Mouse (Mus musculus): ENCODE measurements at regions not wholly inside any gene's neighbourhood (a gene's known extent, or its start where the extent isn't known, plus 50 kb on each side); places are given as distances from the start of the nearest gene placed in this dataset.

- DNase-seq (ENCODE audit: low spot score) = no peak
- no peaks in the 10 kb centered on the region for H3K4me1 ChIP-seq
- no peaks in the 10 kb centered on the region for H3K27me3 ChIP-seq (replicated peaks; ENCODE audit: low read depth, poor library complexity, severe bottlenecking)
- H3K9me3 ChIP-seq = no peaks in the 10 kb centered on the region
- no peaks in the 10 kb centered on the region for H3K36me3 ChIP-seq (replicated peaks)
- H3K27ac ChIP-seq (replicated peaks) = no peak overlapping the region
- H3K4me3 ChIP-seq = no peak overlapping the region
Measured at GRCm38 (mm10) chr15:59230536-59230935, 341.4 kb downstream of the Gm49356 start.

GRCm38 (mm10) chr15:59231703-59232102 is 342.6 kb downstream of the Gm49356 start:
- 88% methylated on average over 1 of the region's 1 CpGs for WGBS
- H3K4me3 ChIP-seq = no peak overlapping the region
- H3K27ac ChIP-seq (replicated peaks) = no peak overlapping the region
- no peak for DNase-seq (ENCODE audit: low spot score)
- no peaks in the 10 kb centered on the region for H3K27me3 ChIP-seq (replicated peaks; ENCODE audit: low read depth, poor library complexity, severe bottlenecking)
- no peaks in the 10 kb centered on the region for H3K4me1 ChIP-seq
- no peaks in the 10 kb centered on the region for H3K36me3 ChIP-seq (replicated peaks)
- no peaks in the 10 kb centered on the region for H3K9me3 ChIP-seq

GRCm38 (mm10) chr15:59232290-59232689 is 343.2 kb downstream of the Gm49356 start:
- H3K4me3 ChIP-seq = no peak overlapping the region
- no peaks in the 10 kb centered on the region for H3K4me1 ChIP-seq
- H3K27me3 ChIP-seq (replicated peaks; ENCODE audit: low read depth, poor library complexity, severe bottlenecking) = no peaks in the 10 kb centered on the region
- no peaks in the 10 kb centered on the region for H3K9me3 ChIP-seq
- H3K27ac ChIP-seq (replicated peaks) = no peak overlapping the region
- DNase-seq (ENCODE audit: low spot score) = no peak
- H3K36me3 ChIP-seq (replicated peaks) = no peaks in the 10 kb centered on the region
- WGBS = 79% methylated on average over 5 of the region's 5 CpGs

- Histone ChIP-seq H3K27ac (replicated peaks) (no peak overlapping the region), H3K36me3 (replicated peaks) (no peaks in the 10 kb centered on the region), H3K27me3 (replicated peaks; ENCODE audit: low read depth, poor library complexity, severe bottlenecking) (no peaks in the 10 kb centered on the region), H3K9me3 (no peaks in the 10 kb centered on the region), H3K4me1 (no peaks in the 10 kb centered on the region), H3K4me3 (no peak overlapping the region)
- 80% methylated on average over 6 of the region's 6 CpGs for WGBS
- DNase-seq (ENCODE audit: low spot score) = no peak
Measured at GRCm38 (mm10) chr15:59237446-59238161, 348.5 kb downstream of the Gm49356 start.

GRCm38 (mm10) chr15:59241752-59242151 is 352.7 kb downstream of the Gm49356 start:
- no peaks in the 10 kb centered on the region for H3K4me1 ChIP-seq
- no peak overlapping the region for H3K4me3 ChIP-seq
- no peak overlapping the region for H3K27ac ChIP-seq (replicated peaks)
- no peaks in the 10 kb centered on the region for H3K9me3 ChIP-seq
- H3K27me3 ChIP-seq (replicated peaks; ENCODE audit: low read depth, poor library complexity, severe bottlenecking) = no peaks in the 10 kb centered on the region
- WGBS = 85% methylated on average over 7 of the region's 7 CpGs
- no peak for DNase-seq (ENCODE audit: low spot score)
- no peaks in the 10 kb centered on the region for H3K36me3 ChIP-seq (replicated peaks)

GRCm38 (mm10) chr15:59245927-59246649 is 357.0 kb downstream of the Gm49356 start:
- Histone ChIP-seq H3K4me3 (no peak overlapping the region), H3K9me3 (no peaks in the 10 kb centered on the region), H3K27ac (replicated peaks) (no peak overlapping the region), H3K4me1 (peaks cover 21% of the 10 kb centered on the region), H3K36me3 (replicated peaks) (no peaks in the 10 kb centered on the region), H3K27me3 (replicated peaks; ENCODE audit: low read depth, poor library complexity, severe bottlenecking) (no peaks in the 10 kb centered on the region)
- WGBS = 68% methylated on average over 4 of the region's 4 CpGs
- no peak for DNase-seq (ENCODE audit: low spot score)

GRCm38 (mm10) chr15:59248477-59249260 is 359.6 kb downstream of the Gm49356 start:
- Histone ChIP-seq H3K4me3 (no peak overlapping the region), H3K4me1 (peaks cover 21% of the 10 kb centered on the region), H3K27me3 (replicated peaks; ENCODE audit: low read depth, poor library complexity, severe bottlenecking) (no peaks in the 10 kb centered on the region), H3K27ac (replicated peaks) (peak overlapping the region; percentile 54; the same call in 1 of the 2 replicates), H3K9me3 (no peaks in the 10 kb centered on the region), H3K36me3 (replicated peaks) (no peaks in the 10 kb centered on the region)
- DNase-seq (ENCODE audit: low spot score) = peak; percentile 57
- WGBS = 52% methylated on average over 12 of the region's 12 CpGs

- no peak for DNase-seq (ENCODE audit: low spot score)
- Histone ChIP-seq H3K4me1 (no peaks in the 10 kb centered on the region), H3K9me3 (no peaks in the 10 kb centered on the region), H3K36me3 (replicated peaks) (no peaks in the 10 kb centered on the region), H3K4me3 (no peak overlapping the region), H3K27me3 (replicated peaks; ENCODE audit: low read depth, poor library complexity, severe bottlenecking) (no peaks in the 10 kb centered on the region), H3K27ac (replicated peaks) (no peak overlapping the region)
- 97% methylated on average over 1 of the region's 1 CpGs for WGBS
Measured at GRCm38 (mm10) chr15:59261380-59261779, 372.3 kb downstream of the Gm49356 start.

- H3K4me3 ChIP-seq = no peak overlapping the region
- H3K9me3 ChIP-seq = no peaks in the 10 kb centered on the region
- H3K36me3 ChIP-seq (replicated peaks) = no peaks in the 10 kb centered on the region
- no peak for DNase-seq (ENCODE audit: low spot score)
- H3K27me3 ChIP-seq (replicated peaks; ENCODE audit: low read depth, poor library complexity, severe bottlenecking) = no peaks in the 10 kb centered on the region
- WGBS = 82% methylated on average over 2 of the region's 2 CpGs
- no peaks in the 10 kb centered on the region for H3K4me1 ChIP-seq
- H3K27ac ChIP-seq (replicated peaks) = no peak overlapping the region
Measured at GRCm38 (mm10) chr15:59262380-59262779, 373.3 kb downstream of the Gm49356 start.

- H3K27ac ChIP-seq (replicated peaks) = no peak overlapping the region
- no peaks in the 10 kb centered on the region for H3K36me3 ChIP-seq (replicated peaks)
- H3K4me3 ChIP-seq = no peak overlapping the region
- no peaks in the 10 kb centered on the region for H3K4me1 ChIP-seq
- no peak for DNase-seq (ENCODE audit: low spot score)
- 70% methylated on average over 13 of the region's 13 CpGs for whole genome bisulfite sequencing
- no peaks in the 10 kb centered on the region for H3K27me3 ChIP-seq (replicated peaks; ENCODE audit: low read depth, poor library complexity, severe bottlenecking)
- no peaks in the 10 kb centered on the region for H3K9me3 ChIP-seq
Measured at GRCm38 (mm10) chr15:59263433-59264328, 374.6 kb downstream of the Gm49356 start.

Measured in embryonic facial prominence, embryonic 10.5 days (tissue).